In genomic region chr3:32754384-32754915, GRCm38 (mm10) we compare ENCODE assay signal across 25 mouse cellular contexts. TPM values are rescaled to one million over a fixed set of nuclear protein-coding genes. Genes with fewer than 3 reads are reported as not detected.
A peak's percentile ranks its signal among the peaks of the same experiment; 100 is the strongest.
DNase-seq lines count a peak whose midpoint lies in the region; ATAC-seq and TF ChIP-seq lines count a peak whose summit lies in the region.
"Had no signal": no experiment of that assay in that cellular context is flagged by ENCODE, and none has a peak within 500 bp of the region (broad histone marks: within the 10 kb centered on the region; RNA-seq: fewer than 3 reads in every experiment).

No protein-coding gene starts in this region.

- no peak overlapping the region for H3K4me2 ChIP-seq in heart, embryonic 13.5 days
- no peak overlapping the region for H3K4me2 ChIP-seq in heart, embryonic 16.5 days (ENCODE audit: low read depth, low read length)
- H3K4me2 ChIP-seq: forebrain, embryonic 13.5 days; hindbrain, embryonic 13.5 days; intestine, embryonic 15.5 days had no signal

- TF ChIP-seq POLR2A in heart, adult 2 months (IDR thresholded peaks at IDR 0.05; ENCODE audit: insufficient read depth, low read depth, low read length): no peak

- intact Hi-C loops in heart, adult 2 months (cut with DNase I): no loop called here
- intact Hi-C loops in heart, postnatal 25 days (cut with DNase I): loop anchor here (5.0 kb wide), 1 partner anchor 63 kb away; the partner anchor contains the start of gene Usp13
- intact Hi-C loops in heart, postnatal 10 days (cut with DNase I): loop anchor here (5.0 kb wide), 1 partner anchor 63 kb away; the partner anchor contains the start of gene Usp13

- H3K79me2 ChIP-seq in heart, adult 2 months (replicated peaks; ENCODE audit: control insufficient read depth, insufficient read depth, low read length): no peaks in the 10 kb centered on the region

- WGBS in heart, adult 2 months: 61% methylated on average over 3 of the region's 3 CpGs
- WGBS in heart, embryonic 13.5 days: 62% methylated on average over 3 of the region's 3 CpGs
- 56% methylated on average over 3 of the region's 3 CpGs for WGBS in heart, embryonic 16.5 days

- H3K36me3 ChIP-seq in heart, adult 2 months (ENCODE audit: control insufficient read depth, insufficient read depth, low read length): no peaks in the 10 kb centered on the region
- H3K36me3 ChIP-seq in heart, embryonic 13.5 days: peaks cover 64% of the 10 kb centered on the region
- peaks cover 36% of the 10 kb centered on the region for H3K36me3 ChIP-seq in heart, embryonic 16.5 days (ENCODE audit: control insufficient read depth, insufficient read depth)

- peak in 1 of 2 experiments; percentile 19 for DNase-seq in heart, adult 2 months
- no peak for DNase-seq in heart, adult 11 months
- DNase-seq in heart, postnatal 25 days (ENCODE audit: low spot score): no peak
- peak; percentile 49 to 60 for DNase-seq in heart, postnatal 10 days
- DNase-seq in adrenal gland, adult 8-10 months: no peak
- no peak for DNase-seq in kidney, adult 9 months
- DNase-seq: adrenal gland, adult 2 months; adrenal gland, postnatal 25 days; cerebellum, adult 11-12 months; cerebellum, adult 8-10 months; cerebellum, postnatal 10 days; cerebellum, postnatal 36 days; gastrocnemius, postnatal 36 days; kidney, adult 11 months had no signal

- TF ChIP-seq EP300 in heart, adult 2 months (IDR thresholded peaks at IDR 0.05; ENCODE audit: insufficient read depth, low read depth, low read length): 0 out of 2 replicates have a peak, but pooled peaks have one; percentile 16

- no peaks in the 10 kb centered on the region for H3K27me3 ChIP-seq in heart, adult 2 months (ENCODE audit: control insufficient read depth, insufficient read depth, low read length)
- no peaks in the 10 kb centered on the region for H3K27me3 ChIP-seq in heart, embryonic 13.5 days (replicated peaks)
- H3K27me3 ChIP-seq in heart, embryonic 16.5 days (ENCODE audit: control insufficient read depth, insufficient read depth, low read length): no peaks in the 10 kb centered on the region
- H3K27me3 ChIP-seq: forebrain, embryonic 13.5 days; hindbrain, embryonic 13.5 days; intestine, embryonic 15.5 days had no signal

- no peak overlapping the region for H3K9ac ChIP-seq in heart, adult 2 months (ENCODE audit: low read depth, low read length)
- no peak overlapping the region for H3K9ac ChIP-seq in heart, embryonic 13.5 days
- no peak overlapping the region for H3K9ac ChIP-seq in heart, embryonic 16.5 days (ENCODE audit: low read length)
- H3K9ac ChIP-seq: forebrain, embryonic 13.5 days; hindbrain, embryonic 13.5 days; intestine, embryonic 15.5 days had no signal

- no peak overlapping the region for H3K4me3 ChIP-seq in heart, adult 2 months
- H3K4me3 ChIP-seq in heart, embryonic 13.5 days: no peak overlapping the region
- no peak overlapping the region for H3K4me3 ChIP-seq in heart, embryonic 16.5 days (ENCODE audit: low read length)
- H3K4me3 ChIP-seq: forebrain, embryonic 10.5 days; forebrain, embryonic 13.5 days; hindbrain, embryonic 10.5 days; hindbrain, embryonic 13.5 days; intestine, embryonic 15.5 days had no signal

- peak overlapping the region; percentile 72 for H3K27ac ChIP-seq in heart, adult 2 months
- peak overlapping the region; percentile 33 for H3K27ac ChIP-seq in heart, embryonic 13.5 days (replicated peaks)
- H3K27ac ChIP-seq in heart, embryonic 16.5 days (ENCODE audit: low read length): peak overlapping the region; percentile 62
- H3K27ac ChIP-seq: forebrain, embryonic 10.5 days; forebrain, embryonic 13.5 days; hindbrain, embryonic 10.5 days; hindbrain, embryonic 13.5 days; intestine, embryonic 15.5 days; kidney, postnatal 0 days had no signal

- no peaks in the 10 kb centered on the region; the same call in 1 of the 2 replicates for H3K4me1 ChIP-seq in heart, adult 2 months (ENCODE audit: control insufficient read depth, insufficient read depth, low read length)
- peaks cover 13% of the 10 kb centered on the region for H3K4me1 ChIP-seq in heart, embryonic 13.5 days
- peaks cover 7% of the 10 kb centered on the region for H3K4me1 ChIP-seq in heart, embryonic 16.5 days (ENCODE audit: control insufficient read depth, insufficient read depth, low read length)
- H3K4me1 ChIP-seq: forebrain, embryonic 10.5 days; forebrain, embryonic 13.5 days; hindbrain, embryonic 10.5 days; hindbrain, embryonic 13.5 days; intestine, embryonic 15.5 days had no signal

- ATAC-seq in heart, embryonic 13.5 days (ENCODE audit: extremely low read depth, insufficient number of reproducible peaks, low FRiP score, low TSS enrichment): no peak
- ATAC-seq in heart, embryonic 16.5 days (replicated peaks; ENCODE audit: extremely low read depth, insufficient read depth, low FRiP score): no peak
- ATAC-seq: CD4-positive, CD25-positive, alpha-beta regulatory T cell, adult 4 months; forebrain, embryonic 13.5 days; forebrain, embryonic 16.5 days; hindbrain, embryonic 16.5 days; intestine, embryonic 15.5 days had no signal

- no peak for TF ChIP-seq CTCF in heart, adult 2 months (IDR thresholded peaks at IDR 0.05)

- no peaks in the 10 kb centered on the region for H3K9me3 ChIP-seq in heart, embryonic 13.5 days
- no peaks in the 10 kb centered on the region for H3K9me3 ChIP-seq in heart, embryonic 16.5 days (replicated peaks; ENCODE audit: control insufficient read depth, low read length)
- H3K9me3 ChIP-seq: forebrain, embryonic 10.5 days; forebrain, embryonic 13.5 days; hindbrain, embryonic 10.5 days; hindbrain, embryonic 13.5 days; intestine, embryonic 15.5 days had no signal

RNA-seq across cellular contexts. Expression of gene Mrpl47, which starts 17.0 kb away (rescaled TPM):
- total RNA-seq in heart, adult 2 months (2021): 10 to 100 TPM; 39.3 to 44.8 TPM
- 4.8 and 10.8 TPM in 2 replicates for polyA plus RNA-seq in heart, adult 2 months (2012; rRNA removed)
- polyA plus RNA-seq in heart, embryonic 13.5 days (2015; fragmentation: Nextera tagmentation; extraction: Ambion mirVana): 27.6 and 37.8 TPM in 2 replicates
- total RNA-seq in heart, postnatal 25 days (2021): 10 to 100 TPM; 37.4 to 38.7 TPM
- polyA plus RNA-seq in heart, embryonic 16.5 days (2015; fragmentation: Nextera tagmentation; extraction: Ambion mirVana): 34.0 and 35.0 TPM in 2 replicates
- total RNA-seq in heart, postnatal 10 days (2021): 10 to 100 TPM; 39.6 to 43.9 TPM
- total RNA-seq in adrenal gland, adult 8-10 months (2022): 10 to 100 TPM; 25.6 to 30.9 (median 27.6) TPM

RNA-seq across cellular contexts. Expression of gene Ndufb5, which starts 17.7 kb away (rescaled TPM):
- 100 to 1,000 TPM; 793 to 933 TPM for total RNA-seq in heart, adult 2 months (2021)
- polyA plus RNA-seq in heart, adult 2 months (2012; rRNA removed): 925 and 1,211 TPM in 2 replicates
- 490 and 549 TPM in 2 replicates for polyA plus RNA-seq in heart, embryonic 13.5 days (2015; fragmentation: Nextera tagmentation; extraction: Ambion mirVana)
- total RNA-seq in heart, postnatal 25 days (2021): 100 to 1,000 TPM; 874 to 922 TPM
- polyA plus RNA-seq in heart, embryonic 16.5 days (2015; fragmentation: Nextera tagmentation; extraction: Ambion mirVana): 621 and 623 TPM in 2 replicates
- total RNA-seq in heart, postnatal 10 days (2021): 100 to 1,000 TPM; 747 to 748 TPM
- total RNA-seq in adrenal gland, adult 8-10 months (2022): 100 to 1,000 TPM; 222 to 356 (median 282) TPM

RNA-seq across cellular contexts. Expression of gene Actl6a, which starts 48.4 kb away (rescaled TPM):
- 10 to 100 TPM; 22.1 to 22.9 TPM for total RNA-seq in heart, adult 2 months (2021)
- 11.1 and 18.1 TPM in 2 replicates for polyA plus RNA-seq in heart, adult 2 months (2012; rRNA removed)
- polyA plus RNA-seq in heart, embryonic 13.5 days (2015; fragmentation: Nextera tagmentation; extraction: Ambion mirVana): 102 TPM in 2 replicates
- total RNA-seq in heart, postnatal 25 days (2021): 10 to 100 TPM; 22.3 to 22.6 TPM
- 91.7 and 96.9 TPM in 2 replicates for polyA plus RNA-seq in heart, embryonic 16.5 days (2015; fragmentation: Nextera tagmentation; extraction: Ambion mirVana)
- 10 to 100 TPM; 34.8 to 35.7 TPM for total RNA-seq in heart, postnatal 10 days (2021)
- total RNA-seq in adrenal gland, adult 8-10 months (2022): 10 to 100 TPM; 46.4 to 62.4 (median 53.0) TPM

Comparison
In these comparisons a context has a peak if more than half of its experiments do, and no peak if none do; other contexts are left out.
1. DNase-seq: peak in heart, postnatal 10 days (2 of 2); none in heart, adult 11 months (single experiment), heart, postnatal 25 days (single experiment), adrenal gland, adult 8-10 months (single experiment) and kidney, adult 9 months (single experiment).
2. Peak in every context shown above with its lines, with median percentiles within 50 percentile points of each other: H3K27ac ChIP-seq.